Mouse (Mus musculus) cerebellum, postnatal 4 days (tissue): ENCODE measurements at regions not wholly inside any gene's neighbourhood (a gene's known extent, or its start where the extent isn't known, plus 50 kb on each side); places are given as distances from the start of the nearest gene placed in this dataset.
A peak's percentile ranks its signal among the peaks of the same experiment; 100 is the strongest.
"Not testable (repeated sequence)": the region's sequence is repeated elsewhere in the genome, so short reads cannot be mapped to it uniquely, and the experiment has no call there.

Experiments used
- DNase-seq, 2 experiments: peaks; one replicate each; pipeline ENCODE4 v3.0.0; 2022; ENCODE audit warnings: low spot score in 2 of 2, mixed read lengths in 1 of 2

DNA sequence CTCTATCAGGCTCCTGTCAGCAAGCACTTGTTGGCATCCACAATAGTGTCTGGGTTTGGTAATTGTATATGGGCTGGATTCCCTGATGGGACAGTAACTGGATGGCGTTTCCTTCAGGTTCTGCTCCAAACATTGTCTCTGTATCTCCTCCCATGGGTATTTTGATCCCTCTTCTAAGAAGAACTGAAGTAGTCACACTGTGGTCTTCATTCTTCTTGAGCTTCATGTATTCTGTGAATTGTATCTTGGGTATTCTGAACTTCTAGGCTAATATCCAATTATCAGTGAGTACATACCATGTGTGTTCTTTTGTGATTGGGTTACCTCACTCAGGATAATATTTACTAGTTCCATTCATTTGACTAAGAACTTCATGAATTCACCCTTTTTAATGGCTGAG lies 119.2 kb upstream of the Gm21119 start:
- DNase-seq = not testable (repeated sequence)

DNA sequence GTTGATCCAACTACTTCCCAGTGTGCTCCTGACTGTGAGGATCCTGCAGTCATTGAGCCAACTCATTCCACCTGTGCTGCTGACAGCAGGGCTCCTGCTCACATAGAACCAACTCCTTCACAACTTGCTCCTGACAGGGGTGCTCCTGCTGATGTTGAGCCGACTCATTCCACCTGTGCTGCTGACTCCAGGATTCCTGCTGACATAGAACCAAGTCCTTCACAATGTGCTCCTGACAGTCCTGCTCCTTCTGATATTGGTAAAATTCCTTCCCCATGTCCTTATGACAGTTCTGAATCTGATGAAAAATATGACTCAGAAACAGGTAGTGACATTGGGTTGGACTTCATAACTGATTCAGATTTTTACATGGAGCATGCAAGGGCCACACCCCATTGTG lies 100.8 kb upstream of the Gm21119 start:
- DNase-seq = not testable (repeated sequence)

DNA sequence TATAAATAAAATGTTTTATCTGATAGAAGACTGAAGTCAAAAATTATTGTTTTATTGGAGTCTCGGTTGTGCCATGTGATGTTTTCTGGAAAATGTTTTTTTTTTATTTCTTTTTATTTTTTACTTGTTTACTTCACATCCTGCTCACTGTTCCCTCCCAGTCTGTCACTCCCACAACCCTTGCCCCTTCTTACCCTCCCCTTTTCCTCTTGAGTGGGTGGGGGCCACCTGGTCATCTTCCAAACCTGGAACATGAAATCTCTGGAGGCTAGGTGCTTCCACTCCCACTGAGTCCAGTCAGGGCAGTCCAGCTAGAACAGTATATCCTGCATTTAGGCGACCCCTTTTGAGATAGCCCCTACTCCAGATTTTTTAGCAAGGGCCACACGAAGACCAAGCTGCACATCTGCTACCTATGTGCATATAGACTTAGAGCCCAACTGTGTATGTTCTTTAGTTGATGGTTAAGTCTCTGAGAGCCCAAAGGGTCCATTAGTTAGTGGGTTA lies 98.3 kb upstream of the Gm21119 start:
- DNase-seq = not testable (repeated sequence)

DNA sequence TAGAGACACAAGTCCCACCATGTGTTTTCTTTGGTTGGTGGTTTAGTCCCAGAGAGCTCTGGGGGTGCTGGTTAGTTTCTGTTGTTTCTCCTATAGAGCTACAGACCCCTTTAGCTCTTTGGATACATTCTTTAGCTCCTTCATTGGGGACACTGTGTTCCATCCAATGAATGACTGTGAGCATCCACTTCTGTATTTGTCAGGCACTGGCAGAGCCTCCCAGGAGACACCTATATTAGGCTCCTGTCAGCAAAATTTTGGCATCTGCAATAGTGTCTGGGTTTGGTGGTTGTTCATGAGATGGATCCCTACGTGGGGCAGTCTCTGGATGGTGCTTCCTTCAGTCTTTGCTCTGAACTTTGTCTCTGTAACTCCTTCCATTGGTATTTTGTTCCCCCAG lies 97.2 kb upstream of the Gm21119 start:
- not testable (repeated sequence) for DNase-seq

DNA sequence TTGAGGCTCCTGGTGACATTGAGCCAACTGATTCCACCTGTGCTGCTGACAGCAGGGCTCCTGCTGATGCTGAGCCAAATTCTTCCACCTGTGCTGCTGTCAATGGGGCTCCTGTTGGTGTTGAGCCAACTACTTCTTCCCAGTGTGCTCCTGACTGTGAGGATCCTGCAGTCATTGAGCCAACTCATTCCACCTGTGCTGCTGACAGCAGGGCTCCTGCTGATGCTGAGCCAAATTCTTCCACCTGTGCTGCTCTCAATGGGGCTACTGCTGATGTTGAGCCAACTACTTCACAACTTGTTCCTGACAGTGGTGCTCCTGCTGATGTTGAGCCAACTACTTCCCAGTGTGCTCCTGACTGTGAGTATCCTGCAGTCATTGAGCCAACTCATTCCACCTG lies 90.2 kb upstream of the Gm21119 start:
- peak in 1 of 2 experiments; percentile 1 for DNase-seq

DNA sequence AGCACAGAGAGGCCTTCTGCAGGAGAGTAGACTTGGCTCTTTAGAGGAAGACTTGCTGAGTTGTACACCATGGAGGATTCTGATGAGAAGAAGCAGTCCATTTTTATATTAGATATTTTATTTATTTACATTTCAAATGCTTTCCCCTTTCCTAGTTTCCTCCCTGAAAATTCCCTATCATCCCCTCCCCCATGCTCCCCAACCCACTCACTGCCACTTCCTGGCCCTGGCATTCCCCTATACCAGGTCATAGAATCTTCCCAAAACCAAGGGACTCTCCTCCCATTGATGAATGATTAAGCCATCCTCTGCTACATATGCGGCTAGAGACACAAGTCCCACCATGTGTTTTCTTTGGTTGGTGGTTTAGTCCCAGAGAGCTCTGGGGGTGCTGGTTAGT lies 85.7 kb upstream of the Gm21119 start:
- DNase-seq = not testable (repeated sequence)

DNA sequence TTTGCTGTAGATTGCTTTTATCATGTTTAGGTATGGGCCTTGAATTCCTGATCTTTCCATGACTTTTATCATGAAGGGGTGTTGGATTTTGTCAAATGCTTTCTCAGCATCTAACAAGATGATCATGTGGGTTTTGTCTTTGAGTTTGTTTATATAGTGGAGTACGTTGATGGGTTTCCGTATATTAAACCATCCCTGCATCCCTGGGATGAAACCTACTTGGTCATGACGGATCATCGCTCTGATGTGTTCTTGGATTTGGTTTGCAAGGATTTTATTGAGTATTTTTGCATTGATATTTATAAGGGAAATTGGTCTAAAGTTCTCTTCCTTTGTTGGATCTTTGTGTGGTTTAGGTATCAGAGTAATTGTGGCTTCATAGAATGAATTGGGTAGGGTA lies 75.7 kb upstream of the Gm21119 start:
- peak; percentile 1 to 19 for DNase-seq

DNA sequence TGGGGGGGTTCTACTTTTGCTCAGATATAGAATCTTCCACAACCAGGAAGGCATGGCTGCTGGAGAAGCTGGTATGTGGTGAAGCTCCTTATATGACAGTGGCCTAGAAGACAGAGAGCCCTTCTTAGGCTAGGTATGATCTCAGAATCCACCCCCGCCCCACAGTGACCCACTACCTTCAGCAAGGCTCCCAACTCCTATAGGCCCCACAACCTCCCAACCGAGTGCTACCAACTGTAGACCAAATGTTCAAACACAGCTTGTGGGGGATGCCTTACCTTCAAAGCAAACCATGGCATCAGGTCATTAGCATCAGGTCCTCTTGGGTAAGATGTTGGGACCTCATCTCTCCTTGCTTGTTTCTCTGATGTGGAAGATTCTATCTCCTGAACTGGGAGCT lies 70.6 kb upstream of the Gm21119 start:
- peak in 1 of 2 experiments; percentile 18 for DNase-seq

DNA sequence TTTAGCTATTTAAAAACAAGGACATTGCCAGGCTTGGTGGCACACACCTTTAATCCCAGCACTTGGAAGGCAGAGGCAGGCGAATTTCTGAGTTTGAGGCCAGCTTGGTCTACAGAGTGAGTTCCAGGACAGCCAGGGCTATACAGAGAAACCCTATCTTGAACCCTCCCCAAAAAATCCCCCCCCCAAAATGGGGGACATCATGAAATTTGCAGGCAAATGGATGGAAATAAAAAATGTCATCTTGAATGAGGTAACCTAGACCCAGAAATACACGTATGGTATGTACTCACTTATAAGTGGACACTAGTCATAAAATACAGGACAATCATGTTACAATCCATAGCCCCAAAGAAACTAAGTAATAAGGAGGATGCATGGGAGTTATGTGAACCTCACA lies 69.4 kb upstream of the Gm21119 start:
- DNase-seq = peak in 1 of 2 experiments; percentile 15

DNA sequence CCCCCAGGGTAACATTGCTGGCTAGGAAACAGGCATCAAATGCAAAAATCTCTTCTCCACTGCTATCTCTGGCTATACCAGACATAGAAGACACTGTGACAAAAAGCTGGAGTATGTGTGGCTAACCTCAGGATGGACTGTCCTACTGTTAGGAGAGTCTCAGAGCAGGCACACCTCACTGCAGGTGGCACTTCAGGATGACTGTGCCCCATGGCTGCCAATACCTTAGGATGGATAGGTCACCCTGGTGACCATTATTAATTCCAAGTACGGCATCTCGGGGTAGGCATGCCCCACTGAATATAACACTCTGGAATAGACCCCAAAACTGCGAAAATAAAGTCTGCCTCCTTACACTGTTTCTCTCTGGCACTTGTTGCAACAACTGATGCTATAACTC lies 68.3 kb upstream of the Gm21119 start:
- not testable (repeated sequence) for DNase-seq

DNA sequence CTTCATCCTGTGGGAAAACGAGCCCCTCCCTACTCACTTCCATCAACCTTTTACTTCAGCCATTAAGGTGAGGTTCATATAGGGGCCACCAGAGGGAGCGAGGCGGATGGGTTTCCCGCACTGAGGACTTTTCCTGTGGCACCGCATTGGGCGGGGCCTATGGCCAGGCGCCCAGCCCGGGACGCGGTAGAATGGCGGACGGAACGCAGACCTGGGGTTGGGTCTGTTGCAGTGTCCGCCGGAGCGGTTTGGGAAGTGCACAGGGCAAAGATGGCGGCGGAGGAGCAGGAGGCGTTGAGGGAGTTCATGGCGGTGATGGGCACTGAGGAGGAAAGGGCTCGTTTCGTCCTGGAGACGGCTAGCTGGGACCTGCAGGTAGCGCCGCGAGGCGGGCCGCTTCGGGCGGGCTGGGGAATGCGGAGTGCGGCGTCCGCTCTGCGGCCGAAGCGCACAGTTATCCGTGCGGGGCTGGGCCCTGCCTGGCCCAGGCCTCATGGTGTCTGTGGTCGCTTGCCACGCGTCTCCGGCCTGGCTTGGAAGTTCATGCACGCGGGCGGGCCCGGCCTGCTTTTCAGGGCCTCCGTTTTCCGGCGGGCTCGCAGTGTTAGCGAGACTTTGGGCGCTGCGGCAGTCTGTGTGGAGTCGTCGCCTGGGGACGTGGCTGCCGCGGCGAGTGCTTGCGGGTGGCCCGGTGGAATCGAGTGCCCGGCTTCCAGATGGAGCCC lies 64.5 kb upstream of the Gm21119 start:
- DNase-seq = peak; percentile 72 to 84

DNA sequence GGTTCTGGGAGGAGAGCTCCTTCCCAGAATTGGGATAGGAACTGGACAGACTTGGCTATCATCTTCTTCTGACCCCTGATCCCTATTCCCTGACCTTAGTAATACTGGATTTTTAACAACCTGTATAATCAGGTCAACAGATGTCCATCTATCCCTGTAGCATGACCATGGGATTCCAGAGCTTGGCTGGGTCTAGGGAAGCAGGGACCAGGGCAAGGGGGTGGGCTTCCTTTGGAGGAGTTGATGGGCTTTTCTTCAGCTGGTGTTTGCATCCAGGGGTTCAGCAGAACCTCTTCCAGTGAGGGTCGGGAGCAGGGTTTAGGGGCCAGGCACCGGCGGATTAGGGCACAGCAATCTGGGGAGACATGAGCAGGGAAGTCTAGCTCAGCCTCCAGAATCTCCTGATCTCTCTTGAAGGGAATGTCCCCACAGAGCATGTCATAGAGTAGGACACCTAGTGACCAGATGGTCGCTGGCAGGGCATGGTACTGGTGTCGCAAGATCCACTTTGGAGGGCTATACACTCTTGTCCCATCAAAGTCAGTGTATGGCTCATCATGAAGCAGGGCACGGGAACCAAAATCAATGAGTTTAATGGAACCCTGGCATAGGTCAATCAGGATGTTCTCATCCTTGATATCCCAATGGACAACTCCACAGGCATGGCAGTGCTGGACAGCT lies 58.1 kb upstream of the Gm21119 start:
- not testable (repeated sequence) for DNase-seq

DNA sequence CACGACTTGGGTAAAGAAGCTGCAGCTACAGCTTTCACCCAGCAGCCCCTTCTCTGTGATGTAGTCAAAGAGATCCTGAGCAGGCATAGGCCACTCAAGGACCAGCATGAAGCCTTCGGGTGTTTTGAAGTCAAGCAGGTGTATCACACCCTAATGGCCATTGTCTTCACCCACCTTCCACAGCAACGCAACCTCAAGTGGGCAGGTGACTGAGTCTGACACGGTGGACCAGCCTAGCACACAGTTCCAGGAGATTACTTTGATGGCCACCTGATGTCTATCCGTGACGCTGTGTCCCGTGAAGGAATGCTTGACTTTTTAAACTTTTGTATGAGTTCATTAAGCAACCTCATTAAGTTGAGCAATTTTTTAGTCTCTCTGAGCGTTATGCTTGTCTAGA lies 57.5 kb upstream of the Gm21119 start:
- not testable (repeated sequence) for DNase-seq

DNA sequence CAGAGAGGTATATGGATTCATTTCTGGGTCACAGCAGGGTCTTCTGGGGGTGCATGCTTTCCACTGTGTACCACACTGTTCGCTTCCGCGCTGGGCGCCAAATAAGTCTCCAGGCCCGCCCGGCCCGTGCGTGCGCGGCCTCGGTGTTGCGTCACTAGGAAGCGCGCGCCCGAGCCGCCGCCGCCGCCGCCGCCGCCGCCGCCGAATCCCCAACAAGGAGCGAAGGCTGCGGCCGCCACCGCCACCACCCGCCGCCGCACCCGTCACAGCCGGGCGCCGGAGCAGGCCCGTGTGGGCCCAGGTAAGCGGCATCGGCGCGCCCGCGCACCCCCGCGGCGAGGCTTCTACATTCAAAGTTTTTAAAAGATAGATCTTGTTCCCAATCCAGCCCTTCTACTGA lies 57.1 kb upstream of the Gm21119 start:
- DNase-seq = peak; percentile 18 to 24
